Mouse (Mus musculus) ovary, postnatal 36 days (tissue): ENCODE data around the gene Furin.
A peak's percentile ranks its signal among the peaks of the same experiment; 100 is the strongest.

Experiments used
- DNase-seq: peaks from one replicate; pipeline ENCODE4 v3.0.0; 2022; ENCODE audit warnings: low spot score, mixed read lengths

The Furin gene

GRCm38 (mm10) chr7:80372166-80372565, 33.1 kb downstream of the Furin start:
- DNase-seq = no peak

- DNase-seq = peak; percentile 89
Measured at GRCm38 (mm10) chr7:80371041-80371751, 34.0 kb downstream of the Furin start, which contains the start of gene Man2a2. Man2a2 (minus strand) TSS chr7:80371375.

- peak; percentile 78 for DNase-seq
Measured at GRCm38 (mm10) chr7:80370649-80371040, 34.6 kb downstream of the Furin start.

- no peak for DNase-seq
Measured at GRCm38 (mm10) chr7:80369967-80370431, 35.2 kb downstream of the Furin start.

- DNase-seq = no peak
Measured at GRCm38 (mm10) chr7:80369461-80369860, 35.8 kb downstream of the Furin start.

GRCm38 (mm10) chr7:80368635-80369421, 36.4 kb downstream of the Furin start:
- no peak for DNase-seq

GRCm38 (mm10) chr7:80368009-80368408, 37.2 kb downstream of the Furin start:
- no peak for DNase-seq

- no peak for DNase-seq
Measured at GRCm38 (mm10) chr7:80367232-80367631, 38.0 kb downstream of the Furin start.

- peak; percentile 45 for DNase-seq
Measured at GRCm38 (mm10) chr7:80365759-80366158, 39.5 kb downstream of the Furin start.

- no peak for DNase-seq
Measured at GRCm38 (mm10) chr7:80360435-80360834, 44.8 kb downstream of the Furin start.

- no peak for DNase-seq
Measured at GRCm38 (mm10) chr7:80358039-80358438, 47.2 kb downstream of the Furin start.

GRCm38 (mm10) chr7:80357156-80357555, 48.1 kb downstream of the Furin start:
- DNase-seq = no peak

- no peak for DNase-seq
Measured at GRCm38 (mm10) chr7:80356351-80356750, 48.9 kb downstream of the Furin start.

GRCm38 (mm10) chr7:80352920-80353319, 52.3 kb downstream of the Furin start:
- no peak for DNase-seq

GRCm38 (mm10) chr7:80350808-80351207, 54.4 kb downstream of the Furin start:
- no peak for DNase-seq

GRCm38 (mm10) chr7:80347670-80348586, 57.3 kb downstream of the Furin start:
- no peak for DNase-seq

GRCm38 (mm10) chr7:80346830-80347229, 58.4 kb downstream of the Furin start:
- DNase-seq = no peak

- no peak for DNase-seq
Measured at GRCm38 (mm10) chr7:80346173-80346572, 59.1 kb downstream of the Furin start.

GRCm38 (mm10) chr7:80343270-80344018, 61.8 kb downstream of the Furin start:
- no peak for DNase-seq

GRCm38 (mm10) chr7:80342858-80343257, 62.4 kb downstream of the Furin start, which contains the start of gene Hddc3:
Hddc3 (plus strand) TSS chr7:80343104.
- DNase-seq = peak; percentile 92

GRCm38 (mm10) chr7:80341793-80342192, 63.4 kb downstream of the Furin start:
- DNase-seq = no peak
